Mouse (Mus musculus) liver, embryonic 14 days (tissue): Measurements from ENCODE around the gene Wasl. TPM values are rescaled to one million over a fixed set of nuclear protein-coding genes. Genes with fewer than 3 reads are reported as not detected.

Experiments used
- polyA plus RNA-seq: library from polyadenylated mRNA; depleted of rRNA; stranded (reverse); fragments of >200 nt; gene quantifications from 2 replicates; pipeline ENCODE4 v1.2.3, GENCODE M21; 2012; rRNA removed

The Wasl gene
- polyA plus RNA-seq, result 5.6 and 7.0 TPM in 2 replicates

DNA sequence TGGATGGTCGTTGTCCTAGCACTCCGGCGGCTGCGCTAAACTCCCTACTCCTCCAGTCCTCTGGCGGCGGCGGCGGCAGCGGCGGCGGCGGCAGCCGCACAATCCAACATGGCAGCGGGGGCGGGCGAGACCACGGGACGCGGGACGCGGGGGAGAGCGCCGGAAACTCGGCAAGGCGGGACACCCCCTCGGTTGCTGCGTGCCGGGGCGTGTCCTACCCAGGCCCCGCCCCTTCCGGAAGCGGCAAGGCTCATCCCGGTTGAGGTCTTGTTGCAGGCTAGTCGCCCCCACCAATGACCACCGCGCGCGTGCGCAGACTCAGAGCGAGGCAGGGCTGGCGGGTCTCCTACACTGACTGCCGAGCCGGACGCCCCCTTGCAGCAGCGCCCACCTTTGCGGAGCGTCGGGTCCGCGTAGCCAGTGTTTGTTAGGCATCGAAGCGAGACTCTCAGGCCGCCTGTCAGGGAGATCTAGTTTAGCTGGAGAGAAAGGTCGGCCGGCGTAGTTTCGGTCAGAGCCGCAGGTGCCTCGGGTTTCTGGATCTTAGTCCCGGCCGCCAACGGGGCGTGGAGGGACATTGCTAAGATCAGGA lies at the start of gene Wasl:
Gene Wasl (minus strand): TSS at position 143 of the 592 bp plus-strand sequence.

DNA sequence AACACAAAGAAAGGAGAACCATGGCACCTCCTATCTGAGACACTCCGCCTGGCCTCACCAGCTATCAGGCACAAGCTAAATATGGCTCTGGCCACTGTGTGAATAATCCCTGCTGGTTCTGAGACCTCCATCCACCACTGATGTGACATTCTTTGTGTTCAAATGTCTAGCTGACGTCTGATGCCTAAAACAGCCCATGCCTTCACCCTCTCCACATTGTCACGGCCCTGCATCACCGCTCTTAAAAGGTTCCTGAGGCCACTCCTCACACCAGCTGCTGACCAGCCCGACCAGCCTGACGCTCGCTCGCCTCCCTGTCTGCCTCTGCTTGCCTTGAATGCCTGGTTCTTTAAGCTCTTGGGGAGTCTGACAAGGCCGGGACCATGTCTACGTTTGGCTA lies 67.3 kb downstream of the Wasl start, which contains the start of gene Lmod2:
Gene Lmod2 (plus strand): TSS at position 263 of the 400 bp plus-strand sequence.

Other genes with a start within 250 kb of the Wasl start
- gene Iqub, start 149.9 kb downstream of the Wasl start, polyA plus RNA-seq, result 0.01 TPM in 2 replicates
- gene Ndufa5, start 137.0 kb downstream of the Wasl start, polyA plus RNA-seq, result 22.6 and 23.0 TPM in 2 replicates
- gene Asb15, start 136.9 kb downstream of the Wasl start, polyA plus RNA-seq, result 0.02 TPM in 1 of 2 replicates, not detected in the other
- gene Lmod2, start 67.2 kb downstream of the Wasl start, polyA plus RNA-seq, result 0.03 and 0.12 TPM in 2 replicates
- not detected in 2 replicates for gene Hyal6, start 68.2 kb upstream of the Wasl start, polyA plus RNA-seq
- gene Hyal4, start 83.3 kb upstream of the Wasl start, polyA plus RNA-seq, result not detected in 2 replicates
- not detected in 2 replicates for gene Spam1, start 126.2 kb upstream of the Wasl start, polyA plus RNA-seq
- not detected in 2 replicates for gene Hyal5, start 193.0 kb upstream of the Wasl start, polyA plus RNA-seq